In the genomic region with DNA sequence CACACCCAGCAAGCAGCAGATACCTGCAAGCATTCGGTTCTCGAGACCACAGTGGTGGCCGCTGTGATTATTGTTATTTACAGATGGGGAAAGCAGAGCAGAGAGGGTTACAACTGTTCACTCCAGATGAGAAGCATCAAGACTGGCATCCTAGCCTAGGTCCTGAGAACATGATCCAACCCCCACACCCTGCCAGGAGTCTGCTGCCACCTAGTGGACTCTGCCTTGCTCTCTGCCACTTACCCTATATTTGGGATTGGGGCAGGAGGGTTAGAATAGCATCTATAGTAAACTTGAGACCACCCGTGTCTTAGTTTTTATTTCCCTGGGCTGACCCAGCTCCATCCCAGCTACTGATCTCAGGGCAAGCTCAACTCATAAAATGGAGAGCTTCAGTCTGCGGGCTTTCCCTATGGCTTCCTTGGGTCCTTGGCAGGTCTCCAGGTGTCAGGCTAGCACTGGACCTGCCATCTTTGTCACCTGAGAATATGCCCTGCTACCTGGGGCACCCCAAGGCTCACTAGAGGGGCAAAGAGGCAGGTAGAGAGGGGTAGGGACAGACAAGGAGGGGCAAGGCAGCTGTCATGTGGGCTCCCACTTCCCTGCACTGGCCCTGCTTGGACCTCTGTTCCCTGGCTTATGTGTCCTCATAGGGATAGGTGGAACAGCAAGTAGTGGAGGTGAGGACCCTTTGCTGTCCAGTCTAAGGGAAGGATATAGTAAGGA, we compare ENCODE assay signal across 8 mouse cellular contexts. TPM values are rescaled to one million over a fixed set of nuclear protein-coding genes. Genes with fewer than 3 reads are reported as not detected.
A peak's percentile ranks its signal among the peaks of the same experiment; 100 is the strongest.
DNase-seq lines count a peak whose midpoint lies in the region; ATAC-seq lines count a peak whose summit lies in the region.

No protein-coding gene starts in this region.

- DNase-seq in heart, postnatal 10 days: peak; percentile 57 to 82
- no peak for DNase-seq in heart, adult 8-10 months (ENCODE audit: low spot score)
- peak; percentile 76 for DNase-seq in 416B (ENCODE audit: low read depth)
- DNase-seq in Muller cell, postnatal 12 days (ENCODE audit: inconsistent ontology term): peak; percentile 38
- DNase-seq in cerebellum, postnatal 36 days: peak; percentile 53 to 56
- peak; percentile 71 for DNase-seq in kidney, postnatal 14 days
- DNase-seq in thymus, postnatal 25 days: peak; percentile 73

- intact Hi-C loops in heart, postnatal 10 days (cut with DNase I): loop anchor here (10.0 kb wide), 1 partner anchor 599 kb away; no protein-coding TSS in a partner anchor

- peak; percentile 39 for ATAC-seq in megakaryocyte-erythroid progenitor cell, adult 5-6 weeks (replicated peaks; ENCODE audit: low FRiP score, low TSS enrichment, poor library complexity, severe bottlenecking)

RNA-seq across cellular contexts. Expression of gene Osbpl5, which starts 2.6 kb away (rescaled TPM):
- 10 to 100 TPM; 28.7 to 32.2 TPM for total RNA-seq in heart, postnatal 10 days (2021)
- total RNA-seq in heart, adult 8-10 months (2022): 10 to 100 TPM; 17.1 to 29.4 (median 20.3) TPM
- 4.3 and 9.3 TPM in 2 replicates for total RNA-seq in megakaryocyte-erythroid progenitor cell, adult 5-6 weeks (2014; fragmentation: Nextera tagmentation)
- 2.6 and 3.8 TPM in 2 replicates for total RNA-seq in megakaryocyte-erythroid progenitor cell, adult 5-6 weeks (2017)

RNA-seq across cellular contexts. Expression of gene Mrgprg, which starts 12.6 kb away (rescaled TPM):
- total RNA-seq in heart, postnatal 10 days (2021): not detected
- not detected for total RNA-seq in heart, adult 8-10 months (2022)
- total RNA-seq in megakaryocyte-erythroid progenitor cell, adult 5-6 weeks (2014; fragmentation: Nextera tagmentation): not detected in 2 replicates
- total RNA-seq in megakaryocyte-erythroid progenitor cell, adult 5-6 weeks (2017): not detected in 2 replicates

RNA-seq across cellular contexts. Expression of gene Mrgpre, which starts 30.1 kb away (rescaled TPM):
- total RNA-seq in heart, postnatal 10 days (2021): 1 to 10 TPM; 1.8 to 2.3 TPM
- total RNA-seq in heart, adult 8-10 months (2022): 1 to 10 TPM; 1.6 to 1.8 (median 1.6) TPM
- 0.37 TPM in 1 of 2 replicates, not detected in the other for total RNA-seq in megakaryocyte-erythroid progenitor cell, adult 5-6 weeks (2014; fragmentation: Nextera tagmentation)
- 0.19 and 0.27 TPM in 2 replicates for total RNA-seq in megakaryocyte-erythroid progenitor cell, adult 5-6 weeks (2017)
